Mouse (Mus musculus) hindbrain, embryonic 11.5 days (tissue): ENCODE results near the gene Spata17. TPM values are rescaled to one million over a fixed set of nuclear protein-coding genes. Genes with fewer than 3 reads are reported as not detected.

ENCODE experiments used
- ATAC-seq: fragments of 200-750 bp; cut with Nextera tagmentation; 2 replicates; pipeline ENCODE4 v1.8.0; 2017; ENCODE audit warnings: mild to moderate bottlenecking, moderate TSS enrichment, moderate library complexity; ENCODE audit not compliant: low FRiP score
- DNase-seq: peaks from one replicate; pipeline ENCODE4 v3.0.0-alpha.2; 2015; ENCODE audit warnings: low spot score
- H3K27ac ChIP-seq: fragments of 300-500 bp; sonication (generic); 2 replicates; pipeline ENCODE4 v1.5.1; 2014; ENCODE audit warnings: mild to moderate bottlenecking, low read depth, low read length
- H3K27me3 ChIP-seq: fragments of 300-500 bp; sonication (generic); 2 replicates; pipeline ENCODE4 v1.6.1; 2014; ENCODE audit warnings: mild to moderate bottlenecking, low read length, moderate library complexity, mixed read lengths; ENCODE audit not compliant: control insufficient read depth, insufficient read depth
- H3K36me3 ChIP-seq: fragments of 300-500 bp; sonication (generic); 2 replicates; pipeline ENCODE4 v1.6.1; 2014; ENCODE audit warnings: mild to moderate bottlenecking, low read length, moderate library complexity, mixed read lengths; ENCODE audit not compliant: control insufficient read depth, insufficient read depth
- H3K4me1 ChIP-seq: fragments of 300-500 bp; sonication (generic); replicated peaks from 2 replicates; pipeline ENCODE4 v1.6.1; 2014; ENCODE audit warnings: low read length, mixed read lengths; ENCODE audit not compliant: control insufficient read depth, insufficient read depth
- H3K4me2 ChIP-seq: fragments of 300-500 bp; sonication (generic); replicated peaks from 2 replicates; pipeline ENCODE4 v1.6.1; 2014; ENCODE audit warnings: mild to moderate bottlenecking, low read depth, low read length
- H3K4me3 ChIP-seq: fragments of 300-500 bp; sonication (generic); 2 replicates; pipeline ENCODE4 v1.5.1; 2014; ENCODE audit warnings: low read depth, low read length
- H3K9ac ChIP-seq: fragments of 300-500 bp; sonication (generic); 2 replicates; pipeline ENCODE4 v1.6.1; 2014; ENCODE audit warnings: low read depth, low read length
- H3K9me3 ChIP-seq: fragments of 300-500 bp; sonication (generic); 2 replicates; pipeline ENCODE4 v1.6.1; 2016; ENCODE audit warnings: low read length; ENCODE audit not compliant: control insufficient read depth
- WGBS: fragments of 180-500 bp; shearing (Covaris S2); extraction: QIAGEN DNeasy Blood & Tissue Kit; methylation state at CpG from one replicate; pipeline ENCODE4 v1.1.7; 2014; 5-methylcytosine and 5-hydroxymethylcytosine counted together
- polyA plus RNA-seq: library from polyadenylated mRNA; unstranded; fragments of >200 nt; fragmentation: Nextera tagmentation; extraction: Ambion mirVana; gene quantifications from 2 replicates; pipeline ENCODE4 v1.2.1, GENCODE M21; 2014

Spata17 gene
- polyA plus RNA-seq, 1 experiment from 2014 or later = 2.1 TPM

GRCm38 (mm10) chr1:187209496-187209895, 5.8 kb downstream of the Spata17 start:
- ATAC-seq = no peak

DNA sequence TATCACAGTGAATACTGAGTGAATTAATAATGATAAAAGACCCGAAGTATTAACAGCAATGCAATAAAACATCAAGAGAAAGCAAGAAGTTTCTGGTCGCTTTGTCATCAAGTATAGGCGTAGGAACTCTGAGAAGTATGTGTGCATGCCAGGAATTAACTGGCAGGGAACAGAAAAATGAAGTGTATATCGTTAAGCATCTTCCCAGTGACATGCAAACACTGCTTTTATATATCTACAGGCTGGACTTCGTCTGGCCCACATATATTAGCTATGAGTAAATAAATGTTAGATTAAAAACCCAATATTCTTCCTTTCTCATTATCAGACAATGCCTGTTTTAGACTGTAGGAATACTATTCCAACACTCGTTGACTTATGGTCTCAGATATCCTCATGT, 9.8 kb downstream of the Spata17 start:
- H3K4me3 ChIP-seq = no peak overlapping the region
- no peak overlapping the region for H3K4me2 ChIP-seq
- H3K4me1 ChIP-seq = no peaks in the 10 kb centered on the region
- H3K9ac ChIP-seq = no peak overlapping the region
- no peaks in the 10 kb centered on the region for H3K36me3 ChIP-seq
- no peak overlapping the region for H3K27ac ChIP-seq
- H3K9me3 ChIP-seq = no peaks in the 10 kb centered on the region
- no peak for ATAC-seq
- no peaks in the 10 kb centered on the region for H3K27me3 ChIP-seq
- 87% methylated on average over 6 of the region's 6 CpGs for WGBS
- DNase-seq = no peak

More at GRCm38 (mm10) chr1:187209496-187209895, 5.8 kb downstream of the Spata17 start:
- H3K9me3 ChIP-seq = no peaks in the 10 kb centered on the region
- H3K9ac ChIP-seq = no peak overlapping the region
- H3K27ac ChIP-seq = no peak overlapping the region
- H3K36me3 ChIP-seq = no peaks in the 10 kb centered on the region
- DNase-seq = no peak
- H3K4me1 ChIP-seq = no peaks in the 10 kb centered on the region
- no peak overlapping the region for H3K4me3 ChIP-seq
- H3K27me3 ChIP-seq = no peaks in the 10 kb centered on the region
- H3K4me2 ChIP-seq = no peak overlapping the region
- WGBS = 65% methylated on average over 4 of the region's 4 CpGs

DNA sequence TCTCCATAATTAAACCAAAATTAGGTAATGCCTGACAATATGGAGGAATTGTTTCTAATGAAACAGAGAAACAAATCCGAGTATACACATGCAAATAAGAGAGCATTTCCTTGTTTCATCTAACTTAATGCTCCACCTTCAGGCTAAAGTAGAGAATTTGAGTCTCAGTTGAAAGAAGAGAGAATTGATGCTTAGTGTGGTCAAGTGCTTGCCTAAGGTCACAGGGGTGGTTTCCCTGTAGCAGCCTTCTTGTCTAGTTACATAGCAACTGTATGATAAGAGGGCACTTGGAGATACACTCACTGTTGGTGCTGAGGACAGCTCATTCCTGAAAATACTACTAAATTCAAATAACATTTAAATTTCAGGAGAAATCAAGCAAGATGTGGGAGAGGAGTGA, 36.7 kb downstream of the Spata17 start:
- H3K4me2 ChIP-seq = no peak overlapping the region
- WGBS = 66% methylated on average over 1 of the region's 1 CpGs
- no peak overlapping the region for H3K4me3 ChIP-seq
- DNase-seq (no peak), ATAC-seq (no peak)
- no peaks in the 10 kb centered on the region for H3K36me3 ChIP-seq
- no peaks in the 10 kb centered on the region for H3K27me3 ChIP-seq
- H3K4me1 ChIP-seq = no peaks in the 10 kb centered on the region
- H3K27ac ChIP-seq = no peak overlapping the region
- H3K9me3 ChIP-seq = no peaks in the 10 kb centered on the region
- H3K9ac ChIP-seq = no peak overlapping the region

- no peaks in the 10 kb centered on the region for H3K4me1 ChIP-seq
- no peak overlapping the region for H3K4me3 ChIP-seq
- no peaks in the 10 kb centered on the region for H3K27me3 ChIP-seq
- DNase-seq (no peak), ATAC-seq (no peak)
- H3K36me3 ChIP-seq = no peaks in the 10 kb centered on the region
- 92% methylated on average over 1 of the region's 1 CpGs for WGBS
- no peaks in the 10 kb centered on the region for H3K9me3 ChIP-seq
- H3K27ac ChIP-seq = no peak overlapping the region
- no peak overlapping the region for H3K9ac ChIP-seq
- H3K4me2 ChIP-seq = no peak overlapping the region
Observed at GRCm38 (mm10) chr1:187175991-187176390, 39.3 kb downstream of the Spata17 start.

- DNase-seq (no peak), ATAC-seq (no peak)
- 79% methylated on average over 3 of the region's 3 CpGs for WGBS
- no peak overlapping the region for H3K4me3 ChIP-seq
- no peak overlapping the region for H3K4me2 ChIP-seq
- H3K27ac ChIP-seq = no peak overlapping the region
- no peaks in the 10 kb centered on the region for H3K4me1 ChIP-seq
- H3K9me3 ChIP-seq = no peaks in the 10 kb centered on the region
- H3K36me3 ChIP-seq = no peaks in the 10 kb centered on the region
- H3K27me3 ChIP-seq = no peaks in the 10 kb centered on the region
- no peak overlapping the region for H3K9ac ChIP-seq
Observed at GRCm38 (mm10) chr1:187170361-187170760, 44.9 kb downstream of the Spata17 start.

GRCm38 (mm10) chr1:187169646-187170045, 45.6 kb downstream of the Spata17 start:
- 62% methylated on average over 7 of the region's 7 CpGs for WGBS

DNA sequence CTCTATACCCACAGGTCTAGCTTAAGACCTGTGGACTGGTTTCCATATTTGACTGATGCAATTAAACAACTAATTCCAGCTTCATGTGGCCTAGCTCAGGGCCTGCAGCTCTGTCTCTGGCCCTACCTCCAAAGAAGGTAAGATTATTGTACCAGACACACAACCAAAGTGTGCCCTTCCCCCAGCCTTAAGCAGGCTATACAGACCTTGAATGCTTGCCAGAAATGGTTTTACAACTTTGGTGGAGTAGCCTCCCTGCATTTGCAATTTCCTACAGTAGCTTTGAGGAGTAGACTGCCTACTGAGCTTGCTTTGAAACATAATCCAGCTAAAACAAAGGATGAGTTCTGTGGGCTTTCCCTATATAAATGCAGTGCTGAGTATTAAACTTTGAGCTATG, 51.7 kb downstream of the Spata17 start:
- Histone ChIP-seq H3K36me3 (no peaks in the 10 kb centered on the region), H3K9me3 (no peaks in the 10 kb centered on the region), H3K4me3 (no peak overlapping the region), H3K9ac (no peak overlapping the region), H3K27me3 (no peaks in the 10 kb centered on the region), H3K4me2 (no peak overlapping the region), H3K4me1 (no peaks in the 10 kb centered on the region), H3K27ac (no peak overlapping the region)
- ATAC-seq = no peak
- DNase-seq = no peak

More at GRCm38 (mm10) chr1:187169646-187170045, 45.6 kb downstream of the Spata17 start:
- no peak overlapping the region for H3K9ac ChIP-seq
- H3K27me3 ChIP-seq = no peaks in the 10 kb centered on the region
- no peak overlapping the region for H3K4me3 ChIP-seq
- no peaks in the 10 kb centered on the region for H3K36me3 ChIP-seq
- no peaks in the 10 kb centered on the region for H3K4me1 ChIP-seq
- DNase-seq (no peak), ATAC-seq (no peak)
- no peaks in the 10 kb centered on the region for H3K9me3 ChIP-seq
- H3K4me2 ChIP-seq = no peak overlapping the region
- no peak overlapping the region for H3K27ac ChIP-seq

DNA sequence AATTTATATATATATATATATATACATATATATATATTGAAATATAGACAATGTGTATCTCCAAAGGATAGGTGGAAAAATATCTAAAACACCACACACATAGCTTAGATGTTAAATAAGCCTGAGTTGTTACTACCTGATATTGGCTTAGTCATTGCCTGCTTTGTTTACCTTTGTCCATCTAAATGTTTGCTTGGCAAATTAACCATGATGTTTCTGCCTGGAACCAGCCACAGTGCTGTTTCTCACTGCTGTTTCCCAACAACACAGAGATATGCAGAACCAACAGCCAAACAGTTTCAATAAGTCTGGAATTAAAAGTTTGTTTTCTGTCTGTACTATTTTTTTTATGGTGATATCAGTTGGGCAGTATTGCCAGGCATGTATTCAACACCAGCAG, 59.6 kb downstream of the Spata17 start:
- Histone ChIP-seq H3K4me1 (no peaks in the 10 kb centered on the region), H3K4me2 (no peak overlapping the region), H3K9me3 (no peaks in the 10 kb centered on the region), H3K27ac (no peak overlapping the region), H3K4me3 (no peak overlapping the region), H3K36me3 (no peaks in the 10 kb centered on the region), H3K9ac (no peak overlapping the region), H3K27me3 (no peaks in the 10 kb centered on the region)
- ATAC-seq (no peak), DNase-seq (no peak)

GRCm38 (mm10) chr1:187153681-187154080, 61.6 kb downstream of the Spata17 start:
- Histone ChIP-seq H3K4me1 (no peaks in the 10 kb centered on the region), H3K9me3 (no peaks in the 10 kb centered on the region), H3K4me2 (no peak overlapping the region), H3K27ac (no peak overlapping the region), H3K27me3 (no peaks in the 10 kb centered on the region), H3K4me3 (no peak overlapping the region), H3K36me3 (no peaks in the 10 kb centered on the region), H3K9ac (no peak overlapping the region)
- 50% methylated on average over 5 of the region's 5 CpGs for WGBS
- ATAC-seq (no peak), DNase-seq (no peak)
